Mouse (Mus musculus): ENCODE measurements around the gene Lmntd1.

GRCm38 (mm10) chr6:145499574-145500546 is 114.3 kb downstream of the Lmntd1 start:
- TF ChIP-seq POLR2A (IDR thresholded peaks at IDR 0.05; ENCODE audit: low read depth, low read length) (no peak), CTCF (IDR thresholded peaks at IDR 0.05; ENCODE audit: extremely low read depth, insufficient read depth, insufficient read length, insufficient replicate concordance) (no peak)
